Mouse (Mus musculus) adrenal gland, postnatal 36 days (tissue): ENCODE data around the gene Bpifa6. TPM values are rescaled to one million over a fixed set of nuclear protein-coding genes. Genes with fewer than 3 reads are reported as not detected.

Source experiments
- DNase-seq, 2 experiments: peaks; one replicate each; pipeline ENCODE4 v3.0.0; 2021; ENCODE audit warnings: mixed read lengths in 1 of 2
- total RNA-seq, 2 experiments: library from RNA; stranded (reverse); gene quantifications; 2 replicates each; pipeline ENCODE4 v1.2.3; 2021

Bpifa6 gene
- total RNA-seq, 2 experiments from 2014 or later: not detected

DNA sequence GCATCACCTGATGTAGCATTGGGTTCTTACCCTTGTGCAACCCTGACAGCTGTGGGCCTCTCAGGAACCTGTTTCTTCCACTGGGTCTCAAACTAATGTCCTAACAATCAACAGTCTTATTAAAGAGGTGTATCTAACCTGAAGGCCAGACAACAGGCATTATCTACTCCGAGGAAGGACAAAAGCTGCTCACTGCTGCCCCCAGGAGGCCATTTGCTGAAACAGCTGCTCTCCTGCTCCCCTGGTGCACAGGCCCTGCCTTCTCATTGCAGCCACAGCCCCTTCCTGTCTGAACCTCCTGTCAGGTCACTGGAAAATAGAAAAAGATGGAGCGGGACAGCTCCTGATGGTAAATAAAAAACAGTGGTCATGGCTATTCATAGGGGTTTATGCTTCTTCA, 64.2 kb downstream of the Bpifa6 start:
- DNase-seq: peak; percentile 67 to 74

DNA sequence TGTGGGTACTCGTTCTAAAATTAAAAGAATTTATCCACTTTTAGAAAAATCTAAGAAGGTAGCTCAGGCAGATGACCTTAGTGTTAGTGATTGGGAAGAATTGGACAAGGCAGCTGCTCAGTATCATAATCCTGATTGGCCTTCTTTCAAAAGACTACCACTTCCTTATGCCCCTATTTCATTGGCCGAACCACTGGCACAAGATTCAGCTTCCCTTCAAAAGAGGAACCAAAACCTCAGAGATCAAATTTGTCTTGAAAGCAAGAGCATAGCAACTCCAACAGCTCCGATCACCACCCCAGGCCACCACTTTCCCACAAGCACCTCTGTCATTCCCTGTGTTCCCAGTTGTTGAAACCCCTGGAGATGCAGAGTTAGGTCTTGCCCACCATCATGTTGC, 70.0 kb downstream of the Bpifa6 start:
- no peak for DNase-seq

Other genes with a start within 250 kb of the Bpifa6 start
- gene Mapre1, start 233.7 kb upstream of the Bpifa6 start, total RNA-seq: 100 to 1,000 TPM in 1 of 2 experiments, 10 to 100 TPM in 1; 100.0 to 116 TPM
- under 1 TPM; 0.13 to 0.26 TPM for gene Efcab8, start 195.0 kb upstream of the Bpifa6 start, total RNA-seq
- gene Sun5, start 103.9 kb upstream of the Bpifa6 start, total RNA-seq: under 1 TPM in 1 of 2 experiments, not detected in 1; 0.23 TPM
- under 1 TPM in 1 of 2 experiments, not detected in 1; 0.16 TPM for gene Bpifb2, start 99.9 kb upstream of the Bpifa6 start, total RNA-seq
- gene Bpifb6, start 74.6 kb upstream of the Bpifa6 start, total RNA-seq: 1 to 10 TPM in 1 of 2 experiments, under 1 TPM in 1; 0.60 to 6.6 TPM
- not detected for gene Bpifb3, start 56.7 kb upstream of the Bpifa6 start, total RNA-seq
- not detected for gene Bpifb4, start 36.7 kb upstream of the Bpifa6 start, total RNA-seq
- under 1 TPM; 0.33 to 0.49 TPM for gene Bpifa2, start 33.3 kb downstream of the Bpifa6 start, total RNA-seq
- gene Bpifa3, start 155.4 kb downstream of the Bpifa6 start, total RNA-seq: not detected
- gene Bpifa1, start 167.9 kb downstream of the Bpifa6 start, total RNA-seq: not detected
- not detected for gene Bpifa5, start 187.7 kb downstream of the Bpifa6 start, total RNA-seq
- not detected for gene Bpifb1, start 215.9 kb downstream of the Bpifa6 start, total RNA-seq
- under 1 TPM; 0.23 TPM for gene Bpifb5, start 248.8 kb downstream of the Bpifa6 start, total RNA-seq